Mouse (Mus musculus) limb, embryonic 14.5 days (tissue): ENCODE results near the gene Gm21887. TPM values are rescaled to one million over a fixed set of nuclear protein-coding genes. Genes with fewer than 3 reads are reported as not detected.
A peak's percentile ranks its signal among the peaks of the same experiment; 100 is the strongest.
"Not testable (repeated sequence)": the region's sequence is repeated elsewhere in the genome, so short reads cannot be mapped to it uniquely, and the experiment has no call there.

Experiments
- ATAC-seq: fragments of 200-750 bp; cut with Nextera tagmentation; 2 replicates; pipeline ENCODE4 v1.8.0; 2017; ENCODE audit warnings: low read depth, moderate number of reproducible peaks, moderate TSS enrichment; ENCODE audit not compliant: low FRiP score
- DNase-seq: peaks from one replicate; pipeline ENCODE4 v3.0.0-alpha.2; 2015; ENCODE audit warnings: low spot score
- H3K27ac ChIP-seq: fragments of 300-500 bp; sonication (generic); replicated peaks from 2 replicates; pipeline ENCODE4 v1.5.1; 2014; ENCODE audit warnings: low read depth, mild to moderate bottlenecking, low read length, moderate library complexity, mixed read lengths
- H3K27me3 ChIP-seq: fragments of 300-500 bp; sonication (generic); 2 replicates; pipeline ENCODE4 v1.6.1; 2014; ENCODE audit warnings: low read length, mixed read lengths; ENCODE audit not compliant: control insufficient read depth, insufficient read depth
- H3K36me3 ChIP-seq: fragments of 300-500 bp; sonication (generic); 2 replicates; pipeline ENCODE4 v1.6.1; 2014; ENCODE audit warnings: mild to moderate bottlenecking, low read length, moderate library complexity, mixed read lengths; ENCODE audit not compliant: control insufficient read depth, insufficient read depth
- H3K4me1 ChIP-seq: fragments of 300-500 bp; sonication (generic); 2 replicates; pipeline ENCODE4 v1.6.1; 2014; ENCODE audit warnings: antibody characterized with exemption, low read length, mixed read lengths; ENCODE audit not compliant: control insufficient read depth, insufficient read depth
- H3K4me2 ChIP-seq: fragments of 300-500 bp; sonication (generic); replicated peaks from 2 replicates; pipeline ENCODE4 v1.6.1; 2014; ENCODE audit warnings: low read depth, mild to moderate bottlenecking, low read length, moderate library complexity; ENCODE audit not compliant: severe bottlenecking
- H3K4me3 ChIP-seq: fragments of 300-500 bp; sonication (generic); replicated peaks from 2 replicates; pipeline ENCODE4 v1.5.1; 2014; ENCODE audit warnings: low read length
- H3K9ac ChIP-seq: fragments of 300-500 bp; sonication (generic); 2 replicates; pipeline ENCODE4 v1.6.1; 2014; ENCODE audit warnings: mild to moderate bottlenecking, low read depth, low read length, moderate library complexity; ENCODE audit not compliant: severe bottlenecking
- H3K9me3 ChIP-seq: fragments of 300-500 bp; sonication (generic); 2 replicates; pipeline ENCODE4 v1.6.1; 2016; ENCODE audit warnings: low read length; ENCODE audit not compliant: control insufficient read depth
- WGBS: fragments of 180-500 bp; shearing (Covaris S2); extraction: QIAGEN DNeasy Blood & Tissue Kit; methylation state at CpG from one replicate; pipeline ENCODE4 v1.1.7; 2014; 5-methylcytosine and 5-hydroxymethylcytosine counted together
- polyA plus RNA-seq, 2 experiments: library from polyadenylated mRNA; depleted of rRNA in 1 of 2; stranded (reverse) in 1 of 2; unstranded in 1 of 2; fragments of >200 nt; fragmentation: Nextera tagmentation in 1 of 2; extraction: Ambion mirVana in 1 of 2; gene quantifications; 2 replicates each; pipeline versions ENCODE4 v1.2.1 to v1.2.3; 2012 to 2014

Gene Gm21887
- polyA plus RNA-seq, 2 experiments: 187 to 580 TPM

DNA sequence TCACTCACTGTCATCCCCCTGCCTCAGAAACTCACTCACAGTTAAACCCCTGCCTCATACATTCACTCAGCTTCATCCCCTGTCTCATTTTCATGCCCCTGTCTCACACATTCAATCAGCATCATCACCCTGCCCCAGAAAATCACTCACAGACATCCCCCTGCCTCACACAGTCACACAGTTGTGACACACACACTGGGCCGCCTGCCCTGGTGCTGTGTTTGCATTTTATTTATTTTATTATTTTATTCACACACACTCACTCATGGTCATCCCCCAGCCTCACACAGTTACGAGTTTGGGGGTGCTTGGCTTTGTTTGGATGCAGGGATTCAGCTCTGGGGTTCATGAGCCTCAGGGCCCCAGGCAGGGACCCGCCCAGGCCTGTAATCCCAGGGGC, 875 bp upstream of the Gm21887 start:
- not testable (repeated sequence) for H3K9ac ChIP-seq, H3K4me3 ChIP-seq, H3K27me3 ChIP-seq, DNase-seq, H3K4me1 ChIP-seq, H3K4me2 ChIP-seq, H3K27ac ChIP-seq, ATAC-seq
- peaks cover 15% of the 10 kb centered on the region for H3K36me3 ChIP-seq
- peaks cover 53% of the 10 kb centered on the region for H3K9me3 ChIP-seq
- 45% methylated on average over 3 of the region's 3 CpGs for WGBS

DNA sequence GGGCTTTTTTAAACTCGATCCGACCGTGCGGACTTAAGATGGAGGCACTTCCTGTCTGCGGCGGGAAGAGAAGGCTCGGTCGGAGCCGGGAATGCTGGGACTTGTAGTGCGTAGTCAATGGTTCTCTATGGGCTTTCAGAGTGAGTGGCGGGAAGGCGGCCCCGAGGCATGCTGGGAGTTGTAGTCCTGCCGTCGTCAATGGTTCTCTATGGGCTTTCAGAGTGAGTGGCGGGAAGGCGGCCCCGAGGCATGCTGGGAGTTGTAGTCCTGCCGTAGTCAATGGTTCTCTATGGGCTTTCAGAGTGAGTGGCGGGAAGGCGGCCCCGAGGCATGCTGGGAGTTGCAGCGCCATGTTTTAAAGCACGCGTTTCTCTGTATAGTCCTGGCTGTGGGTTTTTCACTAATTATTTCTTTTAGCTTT, 352 bp downstream of the Gm21887 start:
- peak overlapping the region; percentile 85 for H3K27ac ChIP-seq
- peak overlapping the region; percentile 49 for H3K4me3 ChIP-seq
- H3K4me1 ChIP-seq, H3K27me3 ChIP-seq, H3K4me2 ChIP-seq: not testable (repeated sequence)
- peak overlapping the region; percentile 79 for H3K9ac ChIP-seq
- WGBS: 64% methylated on average over 25 of the region's 25 CpGs
- H3K36me3 ChIP-seq: peaks cover 20% of the 10 kb centered on the region
- peak; percentile 100 for DNase-seq
- peak; percentile 97 for ATAC-seq
- peaks cover 47% of the 10 kb centered on the region for H3K9me3 ChIP-seq

DNA sequence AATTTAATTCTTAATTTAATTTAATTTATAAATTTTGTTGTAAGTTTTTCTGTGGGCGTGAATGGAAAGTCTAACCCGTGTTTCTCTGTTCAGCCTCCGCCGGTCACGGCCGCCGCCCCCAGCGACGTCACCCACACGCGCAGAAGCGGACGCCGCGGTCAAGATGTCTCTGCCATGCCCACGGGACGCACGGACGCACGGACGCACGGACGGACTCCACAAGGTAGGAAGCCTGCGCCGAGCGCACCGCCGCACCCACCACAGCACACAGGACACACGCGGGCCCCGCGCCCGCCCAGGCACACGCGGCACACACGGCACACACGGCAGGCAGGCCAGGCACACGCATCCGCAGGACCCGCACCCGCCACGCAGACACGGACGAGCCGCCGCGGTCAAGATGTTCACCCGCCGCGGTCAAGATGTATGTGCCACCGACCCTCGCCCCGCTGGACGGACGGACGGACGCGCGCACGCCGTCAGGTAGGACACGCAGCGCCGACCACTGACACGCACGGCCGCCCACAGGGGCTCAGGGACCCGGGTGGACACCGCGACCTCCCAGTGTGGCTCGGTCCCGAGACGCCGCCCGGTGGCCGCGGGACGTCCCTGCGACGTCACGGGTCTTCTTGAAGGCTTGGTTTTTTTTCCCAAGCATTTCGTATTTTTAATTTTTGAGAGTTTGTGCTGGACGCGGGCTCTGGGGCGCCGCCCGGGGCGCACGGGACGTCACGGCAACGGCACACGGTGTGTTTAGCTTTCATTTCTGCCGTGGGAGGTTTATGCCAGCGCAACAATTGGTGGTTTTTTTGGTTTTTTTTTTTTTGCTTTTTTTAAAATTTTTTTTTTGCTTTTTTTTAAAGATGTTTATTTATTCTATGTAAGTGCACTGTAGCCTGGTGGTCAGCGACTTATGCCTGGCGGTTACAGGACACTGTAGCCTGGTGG, 1.4 kb downstream of the Gm21887 start:
- not testable (repeated sequence) for H3K27ac ChIP-seq, ATAC-seq, H3K27me3 ChIP-seq, H3K9ac ChIP-seq, H3K4me1 ChIP-seq
- Histone ChIP-seq H3K9me3 (peaks cover 40% of the 10 kb centered on the region), H3K36me3 (peaks cover 20% of the 10 kb centered on the region), H3K4me3 (peak overlapping the region; percentile 18), H3K4me2 (peak overlapping the region; percentile 27)
- WGBS: 85% methylated on average over 97 of the region's 97 CpGs
- peak; percentile 11 for DNase-seq

DNA sequence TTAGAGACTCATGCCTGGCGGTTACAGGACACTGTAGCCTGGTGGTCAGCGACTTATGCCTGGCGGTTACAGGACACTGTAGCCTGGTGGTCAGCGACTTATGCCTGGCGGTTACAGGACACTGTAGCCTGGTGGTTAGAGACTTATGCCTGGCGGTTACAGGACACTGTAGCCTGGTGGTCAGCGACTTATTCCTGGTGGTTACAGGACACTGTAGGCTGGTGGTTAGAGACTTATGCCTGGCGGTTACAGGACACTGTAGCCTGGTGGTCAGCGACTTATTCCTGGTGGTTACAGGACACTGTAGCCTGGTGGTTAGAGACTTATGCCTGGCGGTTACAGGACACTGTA, 2.0 kb downstream of the Gm21887 start:
- H3K4me3 ChIP-seq, H3K4me2 ChIP-seq, H3K27ac ChIP-seq, DNase-seq, H3K4me1 ChIP-seq, H3K9ac ChIP-seq, H3K27me3 ChIP-seq, ATAC-seq: not testable (repeated sequence)
- H3K36me3 ChIP-seq: peaks cover 23% of the 10 kb centered on the region
- peaks cover 40% of the 10 kb centered on the region for H3K9me3 ChIP-seq
- WGBS: 96% methylated on average over 8 of the region's 10 CpGs

DNA sequence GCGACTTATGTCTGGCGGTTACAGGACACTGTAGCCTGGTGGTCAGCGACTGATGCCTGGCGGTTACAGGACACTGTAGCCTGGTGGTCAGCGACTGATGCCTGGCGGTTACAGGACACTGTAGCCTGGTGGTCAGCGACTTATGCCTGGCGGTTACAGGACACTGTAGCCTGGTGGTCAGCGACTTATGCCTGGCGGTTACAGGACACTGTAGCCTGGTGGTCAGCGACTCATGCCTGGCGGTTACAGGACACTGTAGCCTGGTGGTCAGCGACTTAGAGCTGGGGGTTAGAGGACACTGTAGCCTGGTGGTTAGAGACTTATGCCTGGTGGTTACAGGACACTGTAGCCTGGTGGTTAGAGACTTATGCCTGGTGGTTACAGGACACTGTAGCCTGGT, 4.0 kb downstream of the Gm21887 start:
- H3K9me3 ChIP-seq: peaks cover 27% of the 10 kb centered on the region
- not testable (repeated sequence) for DNase-seq, H3K4me1 ChIP-seq, ATAC-seq, H3K4me3 ChIP-seq, H3K27ac ChIP-seq, H3K4me2 ChIP-seq, H3K27me3 ChIP-seq, H3K9ac ChIP-seq
- peaks cover 35% of the 10 kb centered on the region for H3K36me3 ChIP-seq
- 85% methylated on average over 13 of the region's 13 CpGs for WGBS

DNA sequence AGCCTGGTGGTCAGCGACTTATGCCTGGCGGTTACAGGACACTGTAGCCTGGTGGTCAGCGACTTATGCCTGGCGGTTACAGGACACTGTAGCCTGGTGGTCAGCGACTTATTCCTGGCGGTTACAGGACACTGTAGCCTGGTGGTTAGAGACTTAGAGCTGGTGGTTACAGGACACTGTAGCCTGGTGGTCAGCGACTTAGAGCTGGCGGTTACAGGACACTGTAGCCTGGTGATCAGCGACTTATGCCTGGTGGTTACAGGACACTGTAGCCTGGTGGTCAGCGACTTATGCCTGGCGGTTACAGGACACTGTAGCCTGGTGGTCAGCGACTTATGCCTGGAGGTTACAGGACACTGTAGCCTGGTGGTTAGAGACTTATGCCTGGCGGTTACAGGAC, 4.6 kb downstream of the Gm21887 start:
- peaks cover 41% of the 10 kb centered on the region for H3K36me3 ChIP-seq
- not testable (repeated sequence) for H3K27me3 ChIP-seq, ATAC-seq, H3K4me3 ChIP-seq, H3K9ac ChIP-seq, H3K4me2 ChIP-seq, DNase-seq, H3K27ac ChIP-seq, H3K4me1 ChIP-seq
- 94% methylated on average over 13 of the region's 13 CpGs for WGBS
- H3K9me3 ChIP-seq: peaks cover 29% of the 10 kb centered on the region

DNA sequence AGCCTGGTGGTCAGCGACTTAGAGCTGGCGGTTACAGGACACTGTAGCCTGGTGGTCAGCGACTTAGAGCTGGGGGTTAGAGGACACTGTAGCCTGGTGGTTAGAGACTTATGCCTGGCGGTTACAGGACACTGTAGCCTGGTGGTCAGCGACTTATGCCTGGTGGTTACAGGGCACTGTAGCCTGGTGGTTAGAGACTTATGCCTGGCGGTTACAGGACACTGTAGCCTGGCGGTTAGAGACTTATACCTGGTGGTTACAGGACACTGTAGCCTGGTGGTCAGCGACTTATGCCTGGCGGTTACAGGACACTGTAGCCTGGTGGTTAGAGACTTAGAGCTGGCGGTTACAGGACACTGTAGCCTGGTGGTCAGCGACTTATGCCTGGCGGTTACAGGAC, 6.4 kb downstream of the Gm21887 start:
- H3K27ac ChIP-seq, H3K4me1 ChIP-seq, H3K27me3 ChIP-seq, H3K4me3 ChIP-seq, DNase-seq, H3K4me2 ChIP-seq, ATAC-seq, H3K9ac ChIP-seq: not testable (repeated sequence)
- Histone ChIP-seq H3K36me3 (peaks cover 55% of the 10 kb centered on the region), H3K9me3 (peaks cover 22% of the 10 kb centered on the region)
- WGBS: 94% methylated on average over 12 of the region's 12 CpGs
